Mouse (Mus musculus): ENCODE measurements around the gene Supt4a.
A peak's percentile ranks its signal among the peaks of the same experiment; 100 is the strongest.

- TF ChIP-seq ELF1 (IDR thresholded peaks at IDR 0.05; ENCODE audit: low read depth, low read length) (no peak), CTCF (conservative IDR thresholded peaks at IDR 0.05 in 1 of 2, IDR thresholded peaks at IDR 0.05 in 1 of 2; ENCODE audit: low read depth in 2 of 2, low read length in 2 of 2) (no peak), MAFK (IDR thresholded peaks at IDR 0.05; ENCODE audit: insufficient replicate concordance, low read length) (no peak), ZC3H11A (IDR thresholded peaks at IDR 0.05; ENCODE audit: low read depth, low read length) (no peak), TBP (conservative IDR thresholded peaks at IDR 0.05; ENCODE audit: low read depth, low read length) (no peak), MEF2A (IDR thresholded peaks at IDR 0.05; ENCODE audit: borderline replicate concordance, low read depth, low read length) (no peak), JUND (conservative IDR thresholded peaks at IDR 0.05; ENCODE audit: low read depth, low read length) (no peak), RAD21 (IDR thresholded peaks at IDR 0.05; ENCODE audit: low read depth, low read length) (no peak), POLR2A (IDR thresholded peaks at IDR 0.05; ENCODE audit: low read depth, low read length) (peak; percentile 72; the same call in 1 of the 2 replicates), MAX (IDR thresholded peaks at IDR 0.05; ENCODE audit: low read length) (no peak), NRF1 (IDR thresholded peaks at IDR 0.05; ENCODE audit: low read depth, low read length) (no peak), CHD2 (IDR thresholded peaks at IDR 0.05; ENCODE audit: low read length) (no peak), MXI1 (IDR thresholded peaks at IDR 0.05; ENCODE audit: low read depth, low read length) (no peak)
These were observed 23.1 kb downstream of the Supt4a start, which contains the start of gene Tspoap1 for GRCm38 (mm10) chr11:87760301-87761081.
